Mouse (Mus musculus): ENCODE results near the gene Serpina6.

GRCm38 (mm10) chr12:103634430-103634829, 22.6 kb downstream of the Serpina6 start:
- no peak for TF ChIP-seq CTCF (IDR thresholded peaks at IDR 0.05; ENCODE audit: low read depth, low read length)
- TF ChIP-seq GATA1 (IDR thresholded peaks at IDR 0.05; ENCODE audit: borderline replicate concordance, low read length) = no peak
- TF ChIP-seq POLR2AphosphoS5 (IDR thresholded peaks at IDR 0.05; ENCODE audit: insufficient replicate concordance, low read depth, low read length) = no peak
- TF ChIP-seq GATA2 (IDR thresholded peaks at IDR 0.05; ENCODE audit: borderline replicate concordance, low read depth, low read length) = no peak
- no peak for TF ChIP-seq TAL1 (conservative IDR thresholded peaks at IDR 0.05; ENCODE audit: low read depth, low read length)

Measured in G1E (cell line).